Comparison of ENCODE assay signal across 8 mouse cellular contexts in the genomic region with DNA sequence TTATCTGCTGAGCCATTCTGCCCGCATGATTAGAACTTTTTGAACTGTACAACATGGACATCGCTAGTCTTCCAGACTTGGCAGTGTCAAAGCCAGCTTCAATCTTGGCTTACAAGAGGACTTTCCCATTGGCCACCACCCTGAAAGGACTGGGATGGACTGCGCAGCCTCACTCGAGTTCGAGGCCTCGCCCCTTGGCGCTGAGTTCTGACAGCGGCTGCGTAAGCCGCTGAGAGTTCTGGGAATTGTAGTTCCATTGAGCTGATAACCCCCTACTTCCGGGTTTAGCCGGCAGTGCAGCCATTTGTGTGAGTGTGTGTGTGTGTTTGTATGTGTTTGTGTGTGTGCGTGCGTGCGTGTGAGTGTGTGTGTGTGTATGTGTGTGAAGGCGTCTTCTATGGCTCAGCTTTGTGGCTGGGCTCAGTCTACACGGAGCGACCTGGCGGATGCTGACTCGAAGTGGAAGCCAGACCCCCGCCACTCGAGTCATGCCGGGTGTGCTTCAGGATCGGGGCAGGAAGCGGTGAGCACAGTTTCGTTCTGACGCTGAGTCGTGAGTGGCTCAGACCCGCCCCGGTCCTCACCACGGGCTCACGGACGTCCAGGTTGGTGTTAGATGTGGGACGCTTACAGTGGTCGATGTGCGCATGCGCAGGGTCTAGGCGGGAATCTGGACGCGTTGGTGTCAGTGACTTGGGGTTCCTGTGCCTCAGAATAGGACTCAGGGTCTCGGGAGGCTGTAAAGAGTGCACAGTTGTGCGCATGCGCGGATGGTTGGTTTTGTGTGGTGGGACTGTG. TPM values are rescaled to one million over a fixed set of nuclear protein-coding genes. Genes with fewer than 3 reads are reported as not detected.
DNase-seq lines count a peak whose midpoint lies in the region; ATAC-seq and TF ChIP-seq lines count a peak whose summit lies in the region.

Gene Zfp180, plus strand, starts transcription at position 291 of the 798 bp plus-strand sequence.

- H3K27ac ChIP-seq in ES-Bruce4 (ENCODE audit: insufficient read depth, low read length), result peak within 1 kb of the TSS; percentile 26
- H3K27ac ChIP-seq in forebrain, embryonic 13.5 days, result peak within 1 kb of the TSS; percentile 74
- H3K27ac ChIP-seq in liver, postnatal 0 days (ENCODE audit: low read depth), result peak within 1 kb of the TSS; percentile 93
- H3K27ac ChIP-seq in neural tube, embryonic 14.5 days (ENCODE audit: low read depth, low read length), result 0 out of 2 replicates have a peak within 1 kb of the TSS, but pooled peaks have one; percentile 36

- intact Hi-C loops in heart, postnatal 10 days (cut with DNase I), result loop anchor here (2.0 to 5.0 kb wide), 2 partner anchors 50 to 235 kb away; partner anchors contain the start of genes Zfp235 and Zfp94

- peak within 1 kb of the TSS; percentile 88 for H3K4me2 ChIP-seq in forebrain, embryonic 13.5 days
- peak within 1 kb of the TSS; percentile 89 for H3K4me2 ChIP-seq in liver, postnatal 0 days (ENCODE audit: low read depth, low read length)
- H3K4me2 ChIP-seq in neural tube, embryonic 14.5 days (ENCODE audit: low read depth, low read length), result peak within 1 kb of the TSS; percentile 53

- peak within 1 kb of the TSS; percentile 29 for H3K9ac ChIP-seq in ES-Bruce4 (ENCODE audit: low read depth, poor library complexity, severe bottlenecking)
- H3K9ac ChIP-seq in forebrain, embryonic 13.5 days, result peak within 1 kb of the TSS; percentile 68
- peak within 1 kb of the TSS; percentile 89 for H3K9ac ChIP-seq in liver, postnatal 0 days (replicated peaks)
- peak within 1 kb of the TSS; percentile 37 for H3K9ac ChIP-seq in neural tube, embryonic 14.5 days (replicated peaks; ENCODE audit: low read depth, low read length)

- no peaks in the 10 kb centered on the region for H3K4me1 ChIP-seq in ES-Bruce4 (ENCODE audit: control insufficient read depth, insufficient read depth, low read length)
- peaks cover 19% of the 10 kb centered on the region for H3K4me1 ChIP-seq in forebrain, embryonic 13.5 days
- peaks cover 18% of the 10 kb centered on the region for H3K4me1 ChIP-seq in liver, postnatal 0 days (ENCODE audit: insufficient read depth)
- peaks cover 14% of the 10 kb centered on the region for H3K4me1 ChIP-seq in neural tube, embryonic 14.5 days (ENCODE audit: control insufficient read depth, insufficient read depth, low read length)

- ATAC-seq in cerebellum, adult (ENCODE audit: insufficient number of reproducible peaks, low FRiP score, low TSS enrichment), result peak; percentile 98
- peak; percentile 98 for ATAC-seq in forebrain, embryonic 13.5 days
- ATAC-seq in liver, postnatal 0 days, result peak; percentile 99
- peak; percentile 97 for ATAC-seq in neural tube, embryonic 14.5 days (ENCODE audit: low read depth)

- TF ChIP-seq EP300 in ES-Bruce4 (IDR thresholded peaks at IDR 0.05; ENCODE audit: insufficient read depth, low read depth, low read length), result no peak
- no peak for TF ChIP-seq EP300 in liver, postnatal 0 days (IDR thresholded peaks at IDR 0.05; ENCODE audit: low read depth)

- TF ChIP-seq CTCF in ES-Bruce4 (IDR thresholded peaks at IDR 0.05; ENCODE audit: low read depth, low read length), result no peak
- TF ChIP-seq CTCF in liver, postnatal 0 days (IDR thresholded peaks at IDR 0.05; ENCODE audit: low read depth), result no peak

- H3K9me3 ChIP-seq in ES-Bruce4 (replicated peaks; ENCODE audit: control insufficient read depth, insufficient read depth, low read length, poor library complexity, severe bottlenecking), result no peaks in the 10 kb centered on the region
- H3K9me3 ChIP-seq in forebrain, embryonic 13.5 days (replicated peaks), result peaks cover 11% of the 10 kb centered on the region
- H3K9me3 ChIP-seq in liver, postnatal 0 days (ENCODE audit: low read length), result no peaks in the 10 kb centered on the region
- H3K9me3 ChIP-seq in neural tube, embryonic 14.5 days (ENCODE audit: control insufficient read depth, low read length), result no peaks in the 10 kb centered on the region

- no peaks in the 10 kb centered on the region for H3K36me3 ChIP-seq in ES-Bruce4 (ENCODE audit: control insufficient read depth, insufficient read depth, low read length, poor library complexity, severe bottlenecking)
- peaks cover 34% of the 10 kb centered on the region for H3K36me3 ChIP-seq in forebrain, embryonic 13.5 days (ENCODE audit: poor library complexity, severe bottlenecking)
- peaks cover 5% of the 10 kb centered on the region; the same call in 1 of the 2 replicates for H3K36me3 ChIP-seq in liver, postnatal 0 days (replicated peaks; ENCODE audit: insufficient read depth, low read length)
- H3K36me3 ChIP-seq in neural tube, embryonic 14.5 days (ENCODE audit: control insufficient read depth, insufficient read depth, low read length), result no peaks in the 10 kb centered on the region

- DNase-seq in heart, postnatal 10 days, result peak; percentile 97 to 98
- peak; percentile 89 for DNase-seq in large intestine, adult 2 months (ENCODE audit: low read depth, low spot score)
- peak; percentile 93 for DNase-seq in liver, postnatal 0 days
- peak; percentile 93 for DNase-seq in testis, postnatal 10 days (ENCODE audit: low spot score)

- TF ChIP-seq POLR2A in ES-Bruce4 (IDR thresholded peaks at IDR 0.05; ENCODE audit: insufficient read depth, low read length), result peak; percentile 50

- H3K4me3 ChIP-seq in ES-Bruce4 (ENCODE audit: low read depth, low read length), result peak within 1 kb of the TSS; percentile 86
- H3K4me3 ChIP-seq in forebrain, embryonic 13.5 days, result peak within 1 kb of the TSS; percentile 60
- peak within 1 kb of the TSS; percentile 98 for H3K4me3 ChIP-seq in liver, postnatal 0 days (ENCODE audit: low read depth, low read length)
- H3K4me3 ChIP-seq in neural tube, embryonic 14.5 days (ENCODE audit: low read depth, low read length), result peak within 1 kb of the TSS; percentile 43

- 11% methylated on average over 44 of the region's 44 CpGs for WGBS in forebrain, embryonic 13.5 days
- WGBS in large intestine, adult 2 months, result 17% methylated on average over 44 of the region's 44 CpGs
- WGBS in liver, postnatal 0 days (ENCODE audit: insufficient replicate concordance), result 20% methylated on average over 44 of the region's 44 CpGs
- 24% methylated on average over 44 of the region's 44 CpGs for WGBS in neural tube, embryonic 14.5 days

- H3K27me3 ChIP-seq in ES-Bruce4 (ENCODE audit: control insufficient read depth, insufficient read depth, low read length, poor library complexity, severe bottlenecking), result no peaks in the 10 kb centered on the region
- no peaks in the 10 kb centered on the region for H3K27me3 ChIP-seq in forebrain, embryonic 13.5 days
- H3K27me3 ChIP-seq in liver, postnatal 0 days (ENCODE audit: insufficient read depth, low read length), result no peaks in the 10 kb centered on the region
- no peaks in the 10 kb centered on the region for H3K27me3 ChIP-seq in neural tube, embryonic 14.5 days (ENCODE audit: control insufficient read depth, insufficient read depth, low read length)

RNA-seq across cellular contexts. Expression of gene Zfp180, which starts in this region (rescaled TPM):
- polyA plus RNA-seq in ES-Bruce4 (2011; ENCODE audit: insufficient read depth, insufficient read length, low read depth, missing spikeins), result 16.9 and 18.2 TPM in 2 replicates
- polyA plus RNA-seq in forebrain, embryonic 13.5 days (2015; fragmentation: Nextera tagmentation; extraction: Ambion mirVana), result 30.9 and 32.8 TPM in 2 replicates
- total RNA-seq in heart, postnatal 10 days (2021), result 10 to 100 TPM in 1 of 2 experiments, 1 to 10 TPM in 1; 9.5 to 10.3 TPM
- polyA plus RNA-seq in large intestine, adult 2 months (2012; rRNA removed), result 8.6 and 11.6 TPM in 2 replicates
- polyA plus RNA-seq in liver, postnatal 0 days (2015; fragmentation: Nextera tagmentation; extraction: Ambion mirVana), result 3.2 and 4.0 TPM in 2 replicates
- polyA plus RNA-seq in neural tube, embryonic 14.5 days (2014; fragmentation: Nextera tagmentation; extraction: Ambion mirVana), result 38.6 and 41.8 TPM in 2 replicates

Comparison
In these comparisons a context has a peak if more than half of its experiments do, and no peak if none do; other contexts are left out.
1. Peak in every context shown above with its lines: DNase-seq, ATAC-seq, H3K4me3 ChIP-seq and H3K27ac ChIP-seq.
2. H3K27ac ChIP-seq: peak in every context shown above with its lines; median percentile 93 in liver, postnatal 0 days; 74 in forebrain, embryonic 13.5 days; 36 in neural tube, embryonic 14.5 days; 26 in ES-Bruce4.
3. H3K4me3 ChIP-seq: peak in every context shown above with its lines; median percentile 98 in liver, postnatal 0 days; 86 in ES-Bruce4; 60 in forebrain, embryonic 13.5 days; 43 in neural tube, embryonic 14.5 days.
4. H3K9ac ChIP-seq: peak in every context shown above with its lines; median percentile 89 in liver, postnatal 0 days; 68 in forebrain, embryonic 13.5 days; 37 in neural tube, embryonic 14.5 days; 29 in ES-Bruce4.